Comparison of ENCODE assay signal across 10 mouse cellular contexts in the genomic region with DNA sequence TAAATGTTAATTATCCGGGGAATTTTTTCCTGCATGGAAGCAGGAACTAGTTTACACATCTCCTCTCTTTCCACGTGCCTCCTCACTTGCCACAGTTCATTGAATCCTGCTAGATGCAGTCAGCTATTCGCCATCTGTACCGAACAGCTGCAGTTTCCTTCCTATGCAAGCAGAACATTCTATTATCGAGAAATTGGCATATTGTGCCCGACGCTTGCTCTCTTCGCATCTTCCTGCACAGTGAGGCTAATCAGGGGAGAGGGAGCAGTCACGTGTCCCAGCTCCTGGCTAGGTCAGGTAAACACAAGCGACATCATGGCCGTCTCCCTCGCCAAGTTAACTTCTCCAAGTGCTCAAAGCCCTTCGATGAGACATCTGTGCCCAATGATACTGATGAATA. TPM values are rescaled to one million over a fixed set of nuclear protein-coding genes. Genes with fewer than 3 reads are reported as not detected.
DNase-seq lines count a peak whose midpoint lies in the region; ATAC-seq and TF ChIP-seq lines count a peak whose summit lies in the region.
"Had no signal": no experiment of that assay in that cellular context is flagged by ENCODE, and none has a peak within 500 bp of the region (broad histone marks: within the 10 kb centered on the region; RNA-seq: fewer than 3 reads in every experiment).

No protein-coding gene starts in this region.

- ATAC-seq in lung, embryonic 14.5 days (ENCODE audit: insufficient read depth): no peak; the same call in 1 of the 2 replicates
- no peak for ATAC-seq in midbrain, postnatal 0 days (ENCODE audit: low FRiP score)
- ATAC-seq in megakaryocyte-erythroid progenitor cell, adult 5-6 weeks (replicated peaks; ENCODE audit: low FRiP score, low TSS enrichment, poor library complexity, severe bottlenecking): no peak
- ATAC-seq in inflammation-experienced regulatory T-cells, adult 6 months: no peak
- ATAC-seq: Patski had no signal

- H3K4me3 ChIP-seq in lung, embryonic 14.5 days (ENCODE audit: low read depth, low read length): no peak overlapping the region
- H3K4me3 ChIP-seq in midbrain, postnatal 0 days (ENCODE audit: low read depth, low read length): no peak overlapping the region

- no peak overlapping the region for H3K27ac ChIP-seq in lung, embryonic 14.5 days (ENCODE audit: low read depth)
- H3K27ac ChIP-seq in midbrain, postnatal 0 days (ENCODE audit: low read depth, low read length): no peak overlapping the region

- no peak overlapping the region for H3K9ac ChIP-seq in lung, embryonic 14.5 days
- no peak overlapping the region for H3K9ac ChIP-seq in midbrain, postnatal 0 days (replicated peaks; ENCODE audit: low read length, poor library complexity, severe bottlenecking)

- peak overlapping the region; percentile 37 for H3K4me2 ChIP-seq in lung, embryonic 14.5 days
- H3K4me2 ChIP-seq in midbrain, postnatal 0 days (ENCODE audit: low read depth, low read length, poor library complexity, severe bottlenecking): no peak overlapping the region

- H3K9me3 ChIP-seq in lung, embryonic 14.5 days (ENCODE audit: low read depth, low read length): no peaks in the 10 kb centered on the region
- H3K9me3 ChIP-seq in midbrain, postnatal 0 days (ENCODE audit: low read length): no peaks in the 10 kb centered on the region

- 0 out of 2 replicates have a peak, but pooled peaks cover 6% of the 10 kb centered on the region for H3K4me1 ChIP-seq in lung, embryonic 14.5 days (ENCODE audit: insufficient read depth)
- no peaks in the 10 kb centered on the region for H3K4me1 ChIP-seq in midbrain, postnatal 0 days (ENCODE audit: insufficient read depth, low read length)

- no peaks in the 10 kb centered on the region for H3K36me3 ChIP-seq in lung, embryonic 14.5 days (ENCODE audit: insufficient read depth)
- no peaks in the 10 kb centered on the region for H3K36me3 ChIP-seq in midbrain, postnatal 0 days (ENCODE audit: insufficient read depth, low read length)

- peak; percentile 22 for DNase-seq in lung, embryonic 14.5 days
- DNase-seq in lung, postnatal 14 days: no peak
- DNase-seq in brain, adult 2 months (ENCODE audit: low read depth, low spot score): peak; percentile 85
- peak; percentile 67 to 88 for DNase-seq in layer of hippocampus, adult 18-20 months (ENCODE audit: low spot score in 2 of 2)
- DNase-seq in midbrain, postnatal 0 days (ENCODE audit: low spot score): peak; percentile 58
- no peak for DNase-seq in heart, postnatal 4 days
- DNase-seq: kidney, postnatal 36 days had no signal

- TF ChIP-seq CTCF in lung, embryonic 14.5 days (IDR thresholded peaks at IDR 0.05; ENCODE audit: low read depth): no peak
- TF ChIP-seq CTCF in midbrain, postnatal 0 days (IDR thresholded peaks at IDR 0.05): no peak

- H3K27me3 ChIP-seq in lung, embryonic 14.5 days (ENCODE audit: insufficient read depth, low read length): no peaks in the 10 kb centered on the region
- no peaks in the 10 kb centered on the region for H3K27me3 ChIP-seq in midbrain, postnatal 0 days (ENCODE audit: insufficient read depth, low read length)
- H3K27me3 ChIP-seq: Patski had no signal

- 28% methylated on average over 13 of the region's 13 CpGs for WGBS in lung, embryonic 14.5 days
- 65% methylated on average over 13 of the region's 13 CpGs for WGBS in midbrain, postnatal 0 days

RNA-seq across cellular contexts. Expression of a gene that starts 31.0 kb away (rescaled TPM):
- 7.0 and 7.5 TPM in 2 replicates for polyA plus RNA-seq in lung, embryonic 14.5 days (2014; fragmentation: Nextera tagmentation; extraction: Ambion mirVana)
- total RNA-seq in layer of hippocampus, adult 18-20 months (2021): 1 to 10 TPM; 4.6 to 5.2 TPM
- total RNA-seq in midbrain, postnatal 0 days (2014; rRNA removed): 10.5 and 11.4 TPM in 2 replicates
- polyA plus RNA-seq in midbrain, postnatal 0 days (2015; fragmentation: Nextera tagmentation; extraction: Ambion mirVana): 4.5 and 6.0 TPM in 2 replicates
- 3.4 and 5.2 TPM in 2 replicates for total RNA-seq in megakaryocyte-erythroid progenitor cell, adult 5-6 weeks (2014; fragmentation: Nextera tagmentation)
- total RNA-seq in megakaryocyte-erythroid progenitor cell, adult 5-6 weeks (2017): 1.2 and 10.1 TPM in 2 replicates
- 10 to 100 TPM; 11.3 to 13.8 TPM for total RNA-seq in heart, postnatal 4 days (2021)
- polyA plus RNA-seq in inflammation-experienced regulatory T-cells, adult 6 months (2017; shearing (Covaris generic)): 10 to 100 TPM; 12.4 to 22.0 (median 15.7) TPM

RNA-seq across cellular contexts. Expression of a gene that starts 52.0 kb away (rescaled TPM):
- polyA plus RNA-seq in lung, embryonic 14.5 days (2014; fragmentation: Nextera tagmentation; extraction: Ambion mirVana): 0.83 and 1.1 TPM in 2 replicates
- not detected for total RNA-seq in layer of hippocampus, adult 18-20 months (2021)
- 1.1 and 1.6 TPM in 2 replicates for total RNA-seq in midbrain, postnatal 0 days (2014; rRNA removed)
- polyA plus RNA-seq in midbrain, postnatal 0 days (2015; fragmentation: Nextera tagmentation; extraction: Ambion mirVana): 1.2 and 1.4 TPM in 2 replicates
- 0.40 TPM in 1 of 2 replicates, not detected in the other for total RNA-seq in megakaryocyte-erythroid progenitor cell, adult 5-6 weeks (2014; fragmentation: Nextera tagmentation)
- 0.50 TPM in 1 of 2 replicates, not detected in the other for total RNA-seq in megakaryocyte-erythroid progenitor cell, adult 5-6 weeks (2017)
- 1 to 10 TPM; 1.8 to 2.6 TPM for total RNA-seq in heart, postnatal 4 days (2021)
- polyA plus RNA-seq in inflammation-experienced regulatory T-cells, adult 6 months (2017; shearing (Covaris generic)): under 1 TPM in 2 of 3 experiments, not detected in 1; 0.35 to 0.66 TPM

Comparison
In these comparisons a context has a peak if more than half of its experiments do, and no peak if none do; other contexts are left out.
1. DNase-seq: peak in lung, embryonic 14.5 days (single experiment), brain, adult 2 months (single experiment), layer of hippocampus, adult 18-20 months (2 of 2) and midbrain, postnatal 0 days (single experiment); none in lung, postnatal 14 days (single experiment) and heart, postnatal 4 days (single experiment).